Mouse (Mus musculus) frontal cortex, postnatal 10 days (tissue): Measurements from ENCODE around the gene Hps4.
"Not testable (repeated sequence)": the region's sequence is repeated elsewhere in the genome, so short reads cannot be mapped to it uniquely, and the experiment has no call there.

Experiments
- DNase-seq, 2 experiments: peaks; one replicate each; pipeline ENCODE4 v3.0.0; 2022; ENCODE audit warnings: low spot score in 2 of 2, mixed read lengths in 1 of 2

Gene Hps4

DNA sequence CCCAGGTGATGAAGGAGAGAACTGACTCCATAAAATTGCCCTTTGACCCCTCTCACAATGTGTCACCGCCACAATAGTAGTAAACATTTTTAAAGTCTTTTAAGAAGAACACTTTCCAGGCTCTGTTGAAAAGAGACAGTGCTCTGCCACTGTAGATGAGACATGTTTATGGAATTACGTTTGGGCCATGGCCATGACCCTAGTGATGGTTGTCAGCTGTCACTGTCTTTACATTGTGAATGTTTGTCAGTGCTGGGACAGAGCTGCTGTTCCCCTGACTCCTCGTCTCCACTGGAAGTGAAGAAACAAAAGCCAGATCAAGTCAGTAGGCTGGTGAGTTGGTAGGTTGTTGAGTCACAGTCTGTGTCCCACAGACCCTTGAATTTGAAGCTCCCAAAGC lies 59.6 kb downstream of the Hps4 start:
- DNase-seq = no peak

DNA sequence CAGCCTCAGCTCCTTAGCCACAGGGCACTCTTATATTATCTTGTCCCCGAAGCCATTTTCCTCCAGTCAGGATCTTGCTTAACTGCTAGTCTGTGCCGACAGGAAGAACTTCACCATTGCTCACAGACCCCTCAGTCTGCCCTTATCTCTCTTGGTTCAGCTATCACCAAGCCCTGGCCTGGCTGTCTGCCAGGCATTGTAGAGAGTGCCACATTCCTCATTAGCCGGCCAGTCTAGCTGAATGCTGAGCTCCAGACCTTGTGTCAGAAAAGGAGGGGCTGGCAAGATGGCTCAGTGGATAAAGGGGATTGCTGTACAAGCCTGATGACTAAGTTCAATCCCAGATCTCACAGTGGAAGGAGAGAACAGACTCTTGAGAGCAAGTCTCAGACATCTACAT lies 63.1 kb downstream of the Hps4 start:
- no peak for DNase-seq

GRCm38 (mm10) chr5:112409274-112409673 lies 66.4 kb downstream of the Hps4 start:
- no peak for DNase-seq

DNA sequence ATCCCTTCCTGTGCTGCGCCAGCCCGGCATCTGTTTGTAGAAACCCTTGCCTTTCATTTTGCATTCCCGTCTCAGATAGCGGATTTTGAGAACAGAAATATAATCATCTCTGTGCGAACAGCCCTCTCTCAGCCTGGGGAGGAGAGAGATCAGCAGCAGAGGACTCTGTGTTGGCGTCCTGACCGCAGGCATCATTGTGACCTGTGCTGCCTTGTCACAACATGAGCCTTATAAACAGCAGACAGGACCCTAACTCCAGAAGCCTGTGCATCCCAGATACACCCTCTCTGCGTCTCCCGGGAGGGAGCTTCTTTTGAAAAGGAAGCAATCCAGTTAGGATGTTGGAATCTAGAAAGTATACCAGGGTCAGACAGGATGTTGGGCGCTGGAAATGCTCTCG lies 68.2 kb downstream of the Hps4 start:
- DNase-seq = no peak

- peak in 1 of 2 experiments; percentile 68 for DNase-seq
These were observed 68.8 kb downstream of the Hps4 start for GRCm38 (mm10) chr5:112411514-112412335.

DNA sequence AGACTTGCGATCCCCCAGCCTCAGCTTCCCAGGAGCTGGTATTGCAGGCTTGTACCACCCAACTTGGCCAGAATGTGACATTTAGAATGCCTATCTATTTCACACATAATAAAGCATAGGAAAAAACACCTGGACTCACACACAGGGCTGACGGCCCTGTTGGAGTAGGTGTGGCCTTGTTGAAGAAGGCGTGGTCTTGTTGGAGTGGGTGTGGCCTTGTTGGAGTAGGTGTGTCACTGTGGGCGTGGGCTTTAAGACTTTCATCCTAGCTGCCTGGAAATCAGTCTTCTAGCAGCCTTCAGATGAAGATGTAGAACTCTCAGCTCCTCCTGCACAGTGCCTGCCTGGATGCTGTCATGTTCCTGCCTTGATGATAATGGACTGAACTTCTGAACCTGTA lies 69.9 kb downstream of the Hps4 start:
- not testable (repeated sequence) for DNase-seq

- DNase-seq = no peak
These were observed 73.8 kb downstream of the Hps4 start for GRCm38 (mm10) chr5:112416673-112417072.

- DNase-seq = no peak
These were observed 75.1 kb downstream of the Hps4 start for GRCm38 (mm10) chr5:112418023-112418422.

DNA sequence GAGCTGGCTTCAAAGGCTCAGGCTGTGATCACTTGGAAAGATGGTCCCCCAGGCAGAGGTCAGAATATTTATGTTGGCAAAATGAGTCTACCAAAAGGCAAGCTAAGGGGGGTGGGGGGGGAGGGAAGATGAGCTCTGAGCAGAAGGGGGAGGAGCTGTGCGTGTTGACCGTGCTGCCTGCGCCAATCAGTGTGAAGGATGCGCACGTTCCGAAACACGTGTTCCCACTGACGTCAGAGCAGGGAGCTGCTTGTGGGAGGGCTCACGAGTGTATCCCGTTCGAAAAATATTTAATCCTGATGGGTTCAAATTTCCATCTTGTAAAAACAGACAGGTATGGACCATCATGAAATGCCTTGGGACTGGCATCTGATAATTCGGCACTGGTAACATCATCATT lies 76.7 kb downstream of the Hps4 start:
- no peak for DNase-seq

DNA sequence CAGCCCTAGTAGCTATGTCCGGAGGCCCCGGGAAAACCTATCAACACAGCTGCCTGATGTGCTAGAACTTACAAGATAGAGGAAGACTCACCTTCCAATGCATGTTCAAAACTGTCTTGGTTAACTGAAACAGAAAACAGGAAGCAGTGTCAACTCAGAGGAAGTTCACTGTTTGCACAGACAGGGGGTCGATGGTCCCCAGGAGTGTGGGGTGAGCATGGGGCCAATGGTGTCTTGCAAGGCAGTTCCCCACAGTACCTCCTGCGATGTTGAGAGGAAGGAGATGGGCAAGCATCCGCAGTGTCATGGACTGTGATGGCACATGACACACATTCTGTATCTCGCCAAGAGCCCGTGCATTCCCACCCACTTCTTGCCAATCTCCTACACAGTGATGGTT lies 83.8 kb downstream of the Hps4 start:
- no peak for DNase-seq

GRCm38 (mm10) chr5:112427283-112427682 lies 84.4 kb downstream of the Hps4 start:
- DNase-seq = peak in 1 of 2 experiments; percentile 75
